Mouse (Mus musculus) gonadal fat pad, adult 2 months (tissue): ENCODE results near the gene Hebp1. TPM values are rescaled to one million over a fixed set of nuclear protein-coding genes. Genes with fewer than 3 reads are reported as not detected.

ENCODE experiments used
- DNase-seq: peaks from one replicate; pipeline ENCODE4 v3.0.0-alpha.2; 2012; ENCODE audit warnings: low read depth
- polyA plus RNA-seq: library from polyadenylated mRNA; depleted of rRNA; stranded (reverse); fragments of >200 nt; gene quantifications from 2 replicates; pipeline ENCODE4 v1.2.3, GENCODE M21; 2012

Gene Hebp1
- polyA plus RNA-seq, 1 experiment, result 134 TPM

- DNase-seq, result no peak
Observed at GRCm38 (mm10) chr6:135162311-135162710, 35.5 kb downstream of the Hebp1 start.

GRCm38 (mm10) chr6:135161356-135161755 is 36.5 kb downstream of the Hebp1 start:
- DNase-seq, result no peak

GRCm38 (mm10) chr6:135158509-135158908 is 39.3 kb downstream of the Hebp1 start:
- no peak for DNase-seq

GRCm38 (mm10) chr6:135157496-135157895 is 40.3 kb downstream of the Hebp1 start:
- no peak for DNase-seq

GRCm38 (mm10) chr6:135156597-135156996 is 41.2 kb downstream of the Hebp1 start:
- DNase-seq, result no peak

GRCm38 (mm10) chr6:135153719-135154118 is 44.1 kb downstream of the Hebp1 start:
- DNase-seq, result no peak

- DNase-seq, result no peak
Observed at GRCm38 (mm10) chr6:135150311-135150710, 47.5 kb downstream of the Hebp1 start.

- DNase-seq, result no peak
Observed at GRCm38 (mm10) chr6:135149722-135150121, 48.1 kb downstream of the Hebp1 start.

- no peak for DNase-seq
Observed at GRCm38 (mm10) chr6:135149175-135149574, 48.6 kb downstream of the Hebp1 start.

- no peak for DNase-seq
Observed at GRCm38 (mm10) chr6:135148506-135148905, 49.3 kb downstream of the Hebp1 start.

- no peak for DNase-seq
Observed at GRCm38 (mm10) chr6:135145976-135146375, 51.8 kb downstream of the Hebp1 start.

- DNase-seq, result no peak
Observed at GRCm38 (mm10) chr6:135144516-135144915, 53.3 kb downstream of the Hebp1 start.

- no peak for DNase-seq
Observed at GRCm38 (mm10) chr6:135143151-135143550, 54.7 kb downstream of the Hebp1 start.

- DNase-seq, result no peak
Observed at GRCm38 (mm10) chr6:135141451-135142147, 56.2 kb downstream of the Hebp1 start.

GRCm38 (mm10) chr6:135138746-135139145 is 59.1 kb downstream of the Hebp1 start:
- DNase-seq, result no peak

- no peak for DNase-seq
Observed at GRCm38 (mm10) chr6:135138207-135138606, 59.6 kb downstream of the Hebp1 start.

GRCm38 (mm10) chr6:135137736-135138135 is 60.1 kb downstream of the Hebp1 start:
- DNase-seq, result no peak

- no peak for DNase-seq
Observed at GRCm38 (mm10) chr6:135136439-135137161, 61.2 kb downstream of the Hebp1 start.

- no peak for DNase-seq
Observed at GRCm38 (mm10) chr6:135135735-135136134, 62.1 kb downstream of the Hebp1 start.

- DNase-seq, result no peak
Observed at GRCm38 (mm10) chr6:135133486-135133885, 64.3 kb downstream of the Hebp1 start.

- DNase-seq, result no peak
Observed at GRCm38 (mm10) chr6:135133086-135133485, 64.7 kb downstream of the Hebp1 start.

GRCm38 (mm10) chr6:135124755-135125380 is 73.0 kb downstream of the Hebp1 start:
- DNase-seq, result no peak

- DNase-seq, result no peak
Observed at GRCm38 (mm10) chr6:135118183-135118582, 79.6 kb downstream of the Hebp1 start, which contains the start of gene Gprc5d. TSS of gene Gprc5d (minus strand) at chr6:135118283.
